Mouse (Mus musculus) bone marrow, adult 2 months (tissue): ENCODE measurements around the gene Cept1.

Experiments used
- CTCF ChIP-seq: fragments of 200-500 bp; IDR thresholded peaks from 2 replicates; pipeline ENCODE4 v1.5.1; 2011; ENCODE audit warnings: low read length, control low read depth; ENCODE audit not compliant: control insufficient read depth, insufficient read depth
- POLR2A ChIP-seq: fragments of 200-500 bp; IDR thresholded peaks from 2 replicates; pipeline ENCODE4 v1.6.1; 2011; ENCODE audit warnings: low read depth, mild to moderate bottlenecking, control low read depth, low read length, borderline replicate concordance; ENCODE audit not compliant: control insufficient read depth

DNA sequence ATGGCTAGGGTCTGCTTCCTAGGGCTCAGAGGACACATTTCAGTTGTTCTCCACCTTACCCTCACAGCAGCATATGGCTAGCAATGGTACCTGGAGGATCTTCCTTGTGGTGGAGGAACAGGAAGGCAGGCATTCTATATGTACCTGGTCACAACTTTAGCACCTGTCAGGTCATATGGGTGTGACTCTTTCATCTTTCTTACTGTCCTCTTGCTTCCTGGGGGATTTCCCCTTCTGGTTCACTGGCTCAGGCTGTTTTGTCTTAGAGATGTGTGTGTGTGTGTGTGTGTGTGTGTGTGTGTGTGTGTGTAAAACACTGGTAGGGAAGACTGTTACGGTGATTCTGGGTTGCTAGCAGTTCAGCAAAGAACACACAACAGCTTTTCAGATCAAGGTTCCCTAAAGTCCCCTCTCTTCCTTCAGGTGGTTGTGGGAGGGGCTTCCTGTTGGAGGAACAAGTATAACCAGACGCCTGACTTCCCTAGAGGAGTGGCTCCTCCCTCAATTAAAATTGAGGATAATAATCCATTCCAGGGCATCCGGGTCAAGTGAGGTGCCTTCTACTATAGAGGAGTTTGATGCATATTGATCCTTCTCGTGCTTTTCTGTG lies 63.7 kb downstream of the Cept1 start:
- no peak for TF ChIP-seq POLR2A
- no peak for TF ChIP-seq CTCF
